Comparison of ENCODE assay signal across 1 mouse cellular context in genomic region chr4:156197829-156198205, GRCm38 (mm10).
TF ChIP-seq lines count a peak whose summit lies in the region.

No protein-coding gene starts in this region.

TF ChIP-seq in myocyte, 11 proteins besides CTCF, POLR2A, EP300 and RAD21:
- TF ChIP-seq CEBPB (IDR thresholded peaks at IDR 0.05; ENCODE audit: insufficient read depth, poor library complexity, severe bottlenecking) (no peak), MYOG (IDR thresholded peaks at IDR 0.05; ENCODE audit: control insufficient read depth in 1 of 3, insufficient read depth in 1 of 3, insufficient read length in 2 of 3, low read depth in 2 of 3) (peak in 1 of 3 experiments; percentile 39), POLR2AphosphoS2 (IDR thresholded peaks at IDR 0.05; ENCODE audit: insufficient read length, low read depth) (peak; percentile 67), MYOD1 (IDR thresholded peaks at IDR 0.05; ENCODE audit: control insufficient read depth in 1 of 3, insufficient read length in 2 of 3, low read depth in 2 of 3) (peak in 1 of 3 experiments; percentile 47)
TF ChIP-seq in myocyte: peak in this region for 3.
